Mouse (Mus musculus) stomach, postnatal 0 days (tissue): Measurements from ENCODE around the gene 4930503B20Rik. TPM values are rescaled to one million over a fixed set of nuclear protein-coding genes. Genes with fewer than 3 reads are reported as not detected.

Source experiments
- ATAC-seq: fragments of 200-750 bp; cut with Nextera tagmentation; 2 replicates; pipeline ENCODE4 v1.8.0; 2017; ENCODE audit not compliant: low FRiP score, low TSS enrichment
- DNase-seq: peaks from one replicate; pipeline ENCODE4 v3.0.0-alpha.2; 2016; ENCODE audit warnings: low spot score
- H3K27ac ChIP-seq: fragments of 300-500 bp; sonication (generic); replicated peaks from 2 replicates; pipeline ENCODE4 v1.5.1; 2014; ENCODE audit warnings: mild to moderate bottlenecking, control low read depth
- H3K27me3 ChIP-seq: fragments of 300-500 bp; sonication (generic); 2 replicates; pipeline ENCODE4 v1.6.1; 2014; ENCODE audit warnings: low read length; ENCODE audit not compliant: control insufficient read depth, insufficient read depth
- H3K36me3 ChIP-seq: fragments of 300-500 bp; sonication (generic); 2 replicates; pipeline ENCODE4 v1.6.1; 2014; ENCODE audit warnings: low read length, mixed read lengths; ENCODE audit not compliant: control insufficient read depth, insufficient read depth
- H3K4me1 ChIP-seq: fragments of 300-500 bp; sonication (generic); replicated peaks from 2 replicates; pipeline ENCODE4 v1.6.1; 2014; ENCODE audit warnings: antibody characterized with exemption; ENCODE audit not compliant: control insufficient read depth, insufficient read depth
- H3K4me2 ChIP-seq: fragments of 300-500 bp; sonication (generic); replicated peaks from 2 replicates; pipeline ENCODE4 v1.6.1; 2014; ENCODE audit warnings: low read depth, mild to moderate bottlenecking, control low read depth, moderate library complexity
- H3K4me3 ChIP-seq: fragments of 300-500 bp; sonication (generic); 2 replicates; pipeline ENCODE4 v1.5.1; 2014; ENCODE audit warnings: low read depth, low read length, control low read depth
- H3K9ac ChIP-seq: fragments of 300-500 bp; sonication (generic); 2 replicates; pipeline ENCODE4 v1.6.1; 2014; ENCODE audit warnings: mild to moderate bottlenecking, low read length, control low read depth, mixed read lengths
- H3K9me3 ChIP-seq: fragments of 300-500 bp; sonication (generic); 2 replicates; pipeline ENCODE4 v1.6.1; 2016; ENCODE audit warnings: low read length; ENCODE audit not compliant: control insufficient read depth
- CTCF ChIP-seq: IDR thresholded peaks from 2 replicates; pipeline ENCODE4 v1.5.1; 2016; ENCODE audit warnings: antibody characterized with exemption, low read depth, mild to moderate bottlenecking, moderate library complexity
- EP300 ChIP-seq: optimal IDR thresholded peaks from 2 replicates; pipeline ENCODE3; 2016; ENCODE audit warnings: antibody characterized with exemption
- WGBS: fragments of 180-500 bp; shearing (Covaris S2); extraction: QIAGEN DNeasy Blood & Tissue Kit; methylation state at CpG from one replicate; pipeline ENCODE4 v1.1.7; 2014; 5-methylcytosine and 5-hydroxymethylcytosine counted together
- polyA plus RNA-seq: library from polyadenylated mRNA; unstranded; fragments of >200 nt; fragmentation: Nextera tagmentation; extraction: Ambion mirVana; gene quantifications from 2 replicates; pipeline ENCODE4 v1.2.1, GENCODE M21; 2015

4930503B20Rik gene
- polyA plus RNA-seq, 1 experiment from 2014 or later: not detected

GRCm38 (mm10) chr3:146611821-146612220, 39.3 kb downstream of the 4930503B20Rik start:
- 60% methylated on average over 4 of the region's 4 CpGs for WGBS
- no peak for DNase-seq

GRCm38 (mm10) chr3:146611261-146611660, 39.9 kb downstream of the 4930503B20Rik start:
- H3K9me3 ChIP-seq: no peaks in the 10 kb centered on the region
- no peaks in the 10 kb centered on the region for H3K4me1 ChIP-seq
- TF ChIP-seq CTCF: no peak
- DNase-seq: no peak
- no peak overlapping the region for H3K27ac ChIP-seq
- no peak overlapping the region for H3K4me3 ChIP-seq
- 72% methylated on average over 4 of the region's 4 CpGs for WGBS
- H3K9ac ChIP-seq: no peak overlapping the region
- ATAC-seq: no peak
- no peak overlapping the region for H3K4me2 ChIP-seq
- no peaks in the 10 kb centered on the region for H3K36me3 ChIP-seq
- no peaks in the 10 kb centered on the region for H3K27me3 ChIP-seq

More at GRCm38 (mm10) chr3:146611821-146612220, 39.3 kb downstream of the 4930503B20Rik start:
- Histone ChIP-seq H3K9me3 (no peaks in the 10 kb centered on the region), H3K4me2 (no peak overlapping the region), H3K27ac (no peak overlapping the region), H3K9ac (no peak overlapping the region), H3K4me1 (no peaks in the 10 kb centered on the region), H3K4me3 (no peak overlapping the region), H3K36me3 (no peaks in the 10 kb centered on the region), H3K27me3 (no peaks in the 10 kb centered on the region)
- no peak for ATAC-seq
- no peak for TF ChIP-seq CTCF
- TF ChIP-seq EP300: no peak

GRCm38 (mm10) chr3:146610322-146610721, 40.8 kb downstream of the 4930503B20Rik start:
- 83% methylated on average over 10 of the region's 10 CpGs for WGBS
- ATAC-seq: no peak

GRCm38 (mm10) chr3:146607368-146607767, 43.7 kb downstream of the 4930503B20Rik start:
- H3K9me3 ChIP-seq: no peaks in the 10 kb centered on the region
- WGBS: 23% methylated on average over 1 of the region's 1 CpGs
- no peaks in the 10 kb centered on the region for H3K4me1 ChIP-seq
- H3K27me3 ChIP-seq: no peaks in the 10 kb centered on the region
- no peak for DNase-seq
- no peak overlapping the region for H3K9ac ChIP-seq
- H3K4me2 ChIP-seq: no peak overlapping the region
- ATAC-seq: no peak
- no peak overlapping the region for H3K4me3 ChIP-seq
- no peaks in the 10 kb centered on the region for H3K36me3 ChIP-seq
- TF ChIP-seq CTCF (no peak), EP300 (no peak)
- H3K27ac ChIP-seq: no peak overlapping the region

More at GRCm38 (mm10) chr3:146610322-146610721, 40.8 kb downstream of the 4930503B20Rik start:
- Histone ChIP-seq H3K4me2 (no peak overlapping the region), H3K4me3 (no peak overlapping the region), H3K27ac (no peak overlapping the region), H3K9ac (no peak overlapping the region), H3K27me3 (no peaks in the 10 kb centered on the region), H3K9me3 (no peaks in the 10 kb centered on the region), H3K4me1 (no peaks in the 10 kb centered on the region), H3K36me3 (no peaks in the 10 kb centered on the region)
- TF ChIP-seq CTCF (no peak), EP300 (no peak)
- no peak for DNase-seq

- ATAC-seq: no peak
- 80% methylated on average over 9 of the region's 9 CpGs for WGBS
- H3K4me3 ChIP-seq: no peak overlapping the region
These were observed 46.5 kb downstream of the 4930503B20Rik start for GRCm38 (mm10) chr3:146604647-146605046.

GRCm38 (mm10) chr3:146602531-146602930, 48.6 kb downstream of the 4930503B20Rik start:
- Histone ChIP-seq H3K4me3 (no peak overlapping the region), H3K36me3 (no peaks in the 10 kb centered on the region), H3K4me2 (no peak overlapping the region), H3K9me3 (no peaks in the 10 kb centered on the region), H3K9ac (no peak overlapping the region), H3K27ac (no peak overlapping the region), H3K4me1 (no peaks in the 10 kb centered on the region), H3K27me3 (no peaks in the 10 kb centered on the region)
- TF ChIP-seq CTCF: no peak
- TF ChIP-seq EP300: no peak
- no peak for DNase-seq
- 91% methylated on average over 3 of the region's 3 CpGs for WGBS
- ATAC-seq: no peak

More at GRCm38 (mm10) chr3:146604647-146605046, 46.5 kb downstream of the 4930503B20Rik start:
- Histone ChIP-seq H3K4me1 (no peaks in the 10 kb centered on the region), H3K9ac (no peak overlapping the region), H3K4me2 (no peak overlapping the region), H3K36me3 (no peaks in the 10 kb centered on the region), H3K9me3 (no peaks in the 10 kb centered on the region), H3K27ac (no peak overlapping the region), H3K27me3 (no peaks in the 10 kb centered on the region)
- TF ChIP-seq CTCF (no peak), EP300 (no peak)
- DNase-seq: no peak
